Mouse (Mus musculus): ENCODE measurements around the gene Ppfibp1.
"Not testable (repeated sequence)": the region's sequence is repeated elsewhere in the genome, so short reads cannot be mapped to it uniquely, and the experiment has no call there.

The Ppfibp1 gene

GRCm38 (mm10) chr6:146887958-146888659, at the start of gene Ppfibp1:
TSS of gene Ppfibp1 (plus strand) at chr6:146888487.
- no peak for DNase-seq (ENCODE audit: low read depth, low spot score)

GRCm38 (mm10) chr6:146838863-146839262, 49.4 kb upstream of the Ppfibp1 start:
- DNase-seq (ENCODE audit: low read depth, low spot score) = no peak

- DNase-seq (ENCODE audit: low read depth, low spot score) = no peak
Observed at GRCm38 (mm10) chr6:146844867-146845266, 43.4 kb upstream of the Ppfibp1 start.

GRCm38 (mm10) chr6:146845347-146845746, 42.9 kb upstream of the Ppfibp1 start:
- no peak for DNase-seq (ENCODE audit: low read depth, low spot score)

- DNase-seq (ENCODE audit: low read depth, low spot score) = no peak
Observed at GRCm38 (mm10) chr6:146845961-146846750, 42.1 kb upstream of the Ppfibp1 start.

GRCm38 (mm10) chr6:146847402-146847801, 40.9 kb upstream of the Ppfibp1 start:
- DNase-seq (ENCODE audit: low read depth, low spot score) = no peak

GRCm38 (mm10) chr6:146848281-146848680, 40.0 kb upstream of the Ppfibp1 start:
- no peak for DNase-seq (ENCODE audit: low read depth, low spot score)

GRCm38 (mm10) chr6:146850050-146850449, 38.2 kb upstream of the Ppfibp1 start, which contains the start of gene Smco2:
TSS of gene Smco2 (plus strand) at chr6:146850104.
- no peak for DNase-seq (ENCODE audit: low read depth, low spot score)

GRCm38 (mm10) chr6:146851916-146852315, 36.4 kb upstream of the Ppfibp1 start:
- DNase-seq (ENCODE audit: low read depth, low spot score) = no peak

- DNase-seq (ENCODE audit: low read depth, low spot score) = no peak
Observed at GRCm38 (mm10) chr6:146852739-146853138, 35.5 kb upstream of the Ppfibp1 start.

GRCm38 (mm10) chr6:146855185-146855584, 33.1 kb upstream of the Ppfibp1 start:
- DNase-seq (ENCODE audit: low read depth, low spot score) = no peak

- no peak for DNase-seq (ENCODE audit: low read depth, low spot score)
Observed at GRCm38 (mm10) chr6:146857386-146857785, 30.9 kb upstream of the Ppfibp1 start.

GRCm38 (mm10) chr6:146863154-146863553, 25.1 kb upstream of the Ppfibp1 start:
- no peak for DNase-seq (ENCODE audit: low read depth, low spot score)

- not testable (repeated sequence) for DNase-seq (ENCODE audit: low read depth, low spot score)
Observed at GRCm38 (mm10) chr6:146864370-146864769, 23.9 kb upstream of the Ppfibp1 start.

GRCm38 (mm10) chr6:146865701-146866100, 22.6 kb upstream of the Ppfibp1 start:
- no peak for DNase-seq (ENCODE audit: low read depth, low spot score)

GRCm38 (mm10) chr6:146871975-146872374, 16.3 kb upstream of the Ppfibp1 start:
- DNase-seq (ENCODE audit: low read depth, low spot score) = no peak

- no peak for DNase-seq (ENCODE audit: low read depth, low spot score)
Observed at GRCm38 (mm10) chr6:146874415-146874814, 13.9 kb upstream of the Ppfibp1 start.

GRCm38 (mm10) chr6:146876820-146877219, 11.5 kb upstream of the Ppfibp1 start:
- no peak for DNase-seq (ENCODE audit: low read depth, low spot score)

- DNase-seq (ENCODE audit: low read depth, low spot score) = peak; percentile 95
Observed at GRCm38 (mm10) chr6:146877425-146878045, 10.8 kb upstream of the Ppfibp1 start.

GRCm38 (mm10) chr6:146878926-146879325, 9.4 kb upstream of the Ppfibp1 start:
- no peak for DNase-seq (ENCODE audit: low read depth, low spot score)

GRCm38 (mm10) chr6:146879856-146880255, 8.4 kb upstream of the Ppfibp1 start:
- DNase-seq (ENCODE audit: low read depth, low spot score) = no peak

GRCm38 (mm10) chr6:146880296-146880695, 8.0 kb upstream of the Ppfibp1 start:
- no peak for DNase-seq (ENCODE audit: low read depth, low spot score)
